Mouse (Mus musculus): Measurements from ENCODE around the gene Ado.

The Ado gene

DNA sequence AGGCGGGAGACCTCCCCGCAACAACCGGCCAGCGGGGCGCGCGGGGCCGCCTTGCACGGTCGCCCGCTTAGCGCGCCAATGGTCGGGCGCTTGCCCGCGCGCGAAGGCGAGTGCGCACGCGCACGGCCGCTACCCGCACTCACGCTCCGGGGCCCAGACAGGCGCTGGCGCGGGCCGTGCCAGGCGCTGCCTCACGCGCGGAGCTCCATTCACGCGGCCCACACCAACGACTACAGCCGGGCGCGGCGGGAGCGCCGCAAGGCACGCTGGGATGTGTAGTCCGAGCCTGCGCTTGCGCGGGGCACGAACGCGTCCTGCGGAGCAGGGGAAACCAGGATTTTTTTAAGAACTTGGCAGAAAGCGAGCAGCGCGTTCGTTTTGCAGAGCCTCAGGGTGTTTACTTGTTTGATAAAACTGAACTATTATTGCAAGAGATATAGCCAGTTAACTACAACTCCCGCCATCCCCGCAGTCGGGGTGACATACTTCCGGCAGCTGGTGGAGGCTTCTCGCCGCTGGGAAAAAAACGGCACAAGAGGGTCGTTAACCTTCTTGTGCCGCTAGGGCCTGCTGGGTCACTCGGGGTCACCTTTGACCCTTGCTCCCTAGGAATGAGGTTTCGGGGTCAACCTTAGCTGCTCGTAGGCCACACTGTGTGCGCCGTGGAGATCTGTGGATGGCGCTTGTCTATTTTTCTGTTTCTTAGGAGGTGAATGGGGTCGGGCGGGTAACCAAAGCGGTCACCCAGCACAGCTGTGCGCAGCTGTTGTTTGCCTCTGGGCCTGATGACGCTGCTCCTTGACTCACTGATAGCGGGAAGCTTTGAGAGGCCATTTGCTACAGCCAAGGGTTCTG is at the start of gene Ado:
Gene Ado, minus strand, starts transcription at position 79 of the 855 bp plus-strand sequence.
- DNase-seq (ENCODE audit: low read depth), result peak; percentile 95

DNA sequence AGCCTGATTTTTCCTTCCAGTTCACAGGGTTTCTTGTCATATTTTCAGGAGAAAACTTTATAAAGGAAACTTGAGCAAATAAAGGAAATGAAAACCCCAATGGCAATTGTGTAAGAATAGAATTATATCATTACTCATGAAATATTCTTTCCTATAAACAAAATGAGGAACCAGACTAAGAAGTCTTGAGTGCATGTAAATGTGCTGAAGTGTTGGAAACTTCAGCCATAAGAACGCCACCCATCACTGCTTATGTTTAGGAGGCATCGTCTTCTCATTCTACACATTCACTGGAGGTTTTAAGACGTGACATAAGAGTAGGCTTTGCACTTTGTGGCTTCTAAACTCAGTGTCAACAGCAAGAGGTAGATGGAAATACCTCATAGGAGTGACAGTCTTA is 46.5 kb upstream of the Ado start:
- no peak for DNase-seq (ENCODE audit: low read depth)

DNA sequence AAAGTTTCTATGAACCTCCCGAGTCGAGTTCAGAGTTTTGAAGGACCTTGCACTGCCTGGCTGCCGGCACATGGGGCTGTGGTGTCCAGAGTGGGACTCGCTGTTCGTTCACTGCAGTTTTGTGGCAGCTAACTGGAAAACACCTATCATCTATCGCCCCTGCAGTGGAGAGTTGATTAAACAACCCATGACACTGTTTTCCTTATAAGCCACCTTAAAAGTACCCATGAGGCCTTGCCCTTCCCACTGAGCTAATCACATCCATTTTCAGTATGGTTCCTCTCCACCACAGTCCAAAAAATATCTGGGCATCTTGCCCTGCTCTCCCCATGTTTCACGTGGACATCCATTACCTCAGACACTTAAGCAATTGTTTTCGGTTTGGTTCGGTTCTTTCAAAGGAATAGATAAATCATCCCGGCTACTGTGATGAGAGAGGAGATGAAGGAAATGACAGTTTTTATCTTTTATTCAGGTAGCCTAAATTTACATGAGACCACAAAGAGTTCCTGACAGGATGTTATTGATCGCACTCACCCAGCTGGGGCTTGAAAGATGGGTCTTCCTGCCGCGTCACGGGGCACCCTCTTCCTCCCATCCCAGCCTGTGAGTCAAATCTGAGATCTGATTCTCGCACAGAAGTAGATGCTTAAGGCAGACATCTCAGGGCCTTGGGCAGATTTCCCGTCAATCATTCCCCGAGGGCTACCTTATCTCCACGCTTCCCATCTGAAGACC is 37.3 kb upstream of the Ado start:
- peak; percentile 51 for DNase-seq (ENCODE audit: low read depth)

DNA sequence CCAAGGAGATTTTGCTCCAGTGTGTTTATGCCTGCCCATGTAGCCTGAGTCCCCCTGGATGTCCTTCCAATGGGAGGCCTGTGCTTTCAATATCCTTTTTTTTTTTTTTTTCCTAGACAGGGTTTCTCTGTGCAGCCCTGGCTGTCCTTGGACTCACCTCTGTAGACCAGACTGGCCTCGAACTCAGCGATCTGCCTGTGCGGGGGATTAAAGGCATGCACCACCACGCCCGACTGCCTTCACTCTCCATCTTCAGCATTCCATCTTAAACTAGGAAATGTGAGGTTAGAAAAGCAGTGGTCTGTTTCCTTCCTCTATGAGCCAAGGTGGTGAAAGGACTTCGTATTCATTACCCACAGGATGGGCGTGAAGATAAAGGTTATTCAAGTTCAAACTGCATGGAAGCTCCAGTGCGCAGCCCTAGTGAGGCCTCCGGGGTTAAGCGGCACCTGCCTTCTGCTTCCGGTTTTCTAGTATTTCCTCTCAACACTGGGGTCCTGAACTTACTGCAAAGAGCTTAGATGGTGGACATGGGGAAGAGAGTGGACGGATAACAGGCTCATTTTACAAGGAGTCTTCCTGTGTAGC is 33.0 kb upstream of the Ado start:
- no peak for DNase-seq (ENCODE audit: low read depth)

DNA sequence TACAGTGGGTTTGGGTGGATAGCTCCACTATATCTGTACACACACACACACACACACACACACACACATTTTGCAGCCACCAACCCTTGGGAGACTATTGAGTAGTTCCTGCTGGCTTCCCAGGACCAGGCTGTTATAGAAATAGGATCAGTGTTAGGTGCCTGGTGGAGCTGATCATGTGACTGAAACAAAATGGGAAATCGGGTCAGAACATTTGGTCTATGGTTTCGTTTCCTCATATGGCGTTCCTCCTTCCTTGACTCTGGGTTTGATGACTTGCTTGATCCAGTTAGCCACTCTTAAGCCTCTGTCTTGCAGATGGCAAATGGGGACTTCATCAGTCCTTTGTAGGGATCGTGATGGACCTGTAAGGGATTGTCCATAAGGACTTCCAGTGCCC is 31.1 kb upstream of the Ado start:
- DNase-seq (ENCODE audit: low read depth), result no peak

DNA sequence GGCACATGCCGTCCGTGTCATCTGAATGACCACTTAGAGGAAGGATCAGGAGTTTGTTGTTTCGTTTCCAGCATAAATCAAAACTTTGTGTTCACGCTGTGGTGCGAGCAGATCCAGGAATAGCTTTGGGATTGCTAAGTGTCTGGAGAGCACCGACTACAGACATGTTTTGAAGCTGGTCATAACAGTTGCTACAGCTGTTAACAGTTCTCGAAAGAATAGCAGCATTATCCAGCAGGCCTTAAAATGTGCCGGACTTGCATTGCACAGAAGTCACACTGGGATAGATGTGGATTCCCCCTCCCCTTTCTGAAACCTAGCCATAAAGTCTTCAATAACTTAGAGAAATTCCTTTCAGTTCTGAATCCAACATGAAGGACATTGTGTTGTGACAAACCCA is 24.6 kb upstream of the Ado start:
- DNase-seq (ENCODE audit: low read depth), result no peak

DNA sequence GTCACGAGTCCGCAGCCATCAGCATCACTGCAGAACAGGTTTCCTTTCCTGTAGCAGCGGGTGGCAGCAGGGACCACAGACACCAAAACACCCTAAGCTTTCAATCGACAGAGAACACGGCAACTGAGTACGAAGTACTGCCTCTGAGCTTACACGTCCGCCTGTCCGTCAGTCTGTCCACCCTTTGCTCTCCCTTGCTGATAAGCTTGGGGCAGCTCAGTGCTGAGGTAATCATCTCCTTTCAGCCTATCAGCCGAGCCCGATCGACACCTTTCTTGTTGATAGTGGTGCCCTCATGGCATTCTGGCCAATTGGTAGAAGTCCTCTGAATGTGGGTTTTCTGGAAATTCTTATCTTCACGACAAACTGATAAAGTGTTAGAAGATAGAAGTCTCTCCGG is 22.7 kb upstream of the Ado start:
- no peak for DNase-seq (ENCODE audit: low read depth)

DNA sequence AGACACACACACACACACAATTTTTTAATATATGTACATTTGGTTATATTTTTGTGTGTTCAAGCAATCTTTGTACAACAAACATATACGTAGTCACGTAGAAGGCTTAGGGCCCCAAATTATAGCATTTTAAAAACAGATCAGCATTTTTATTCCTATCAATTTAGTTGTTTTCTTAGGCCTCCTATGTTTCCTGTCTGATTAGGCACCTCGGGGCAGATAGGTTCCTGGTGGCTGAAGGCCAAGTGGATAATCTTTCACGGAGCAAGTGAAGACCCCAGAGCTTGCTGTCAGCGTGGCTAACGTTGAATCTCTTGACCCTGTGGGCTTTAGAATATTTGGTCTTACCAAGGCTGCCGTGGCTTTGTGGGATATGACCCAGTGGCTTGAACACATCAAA is 20.8 kb upstream of the Ado start:
- no peak for DNase-seq (ENCODE audit: low read depth)

DNA sequence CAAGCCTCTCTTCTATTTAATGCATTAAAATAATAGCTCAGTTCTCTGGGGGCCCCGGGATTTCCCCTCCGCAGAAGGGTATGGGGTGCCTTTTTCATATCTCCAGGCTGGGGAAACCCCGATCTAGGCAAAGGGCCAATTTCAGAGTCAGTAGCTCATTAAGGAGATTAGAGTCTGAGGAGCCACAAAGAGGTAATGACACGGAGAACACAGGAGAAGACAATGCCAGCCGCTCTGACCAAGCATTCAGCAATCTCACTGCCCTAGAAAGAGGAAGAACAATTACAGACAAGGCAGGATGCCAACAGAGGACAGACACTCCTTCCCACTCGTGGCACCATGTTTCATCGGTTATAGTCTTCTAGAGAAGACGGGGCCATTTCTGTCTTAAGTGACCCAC is 17.3 kb upstream of the Ado start:
- DNase-seq (ENCODE audit: low read depth), result no peak

DNA sequence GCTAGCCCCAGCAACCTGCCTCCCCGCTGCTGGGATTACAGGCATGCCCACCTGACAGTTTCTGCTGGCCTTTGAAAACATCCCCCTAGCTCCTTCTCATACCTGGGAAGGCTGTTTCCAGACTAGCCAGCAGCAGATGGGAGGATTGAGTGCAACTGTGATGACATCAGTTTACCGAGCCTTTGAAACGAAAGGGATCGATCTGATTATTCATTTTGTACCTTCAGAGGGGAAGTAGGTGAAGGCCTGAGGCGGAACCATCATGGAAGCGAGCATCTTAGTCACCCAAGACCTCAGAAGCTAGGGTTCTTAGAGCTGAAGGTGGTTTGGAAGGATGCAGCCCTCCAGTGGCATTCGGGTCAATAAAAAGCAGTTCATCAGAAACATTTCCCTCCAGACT is 15.8 kb upstream of the Ado start:
- no peak for DNase-seq (ENCODE audit: low read depth)

DNA sequence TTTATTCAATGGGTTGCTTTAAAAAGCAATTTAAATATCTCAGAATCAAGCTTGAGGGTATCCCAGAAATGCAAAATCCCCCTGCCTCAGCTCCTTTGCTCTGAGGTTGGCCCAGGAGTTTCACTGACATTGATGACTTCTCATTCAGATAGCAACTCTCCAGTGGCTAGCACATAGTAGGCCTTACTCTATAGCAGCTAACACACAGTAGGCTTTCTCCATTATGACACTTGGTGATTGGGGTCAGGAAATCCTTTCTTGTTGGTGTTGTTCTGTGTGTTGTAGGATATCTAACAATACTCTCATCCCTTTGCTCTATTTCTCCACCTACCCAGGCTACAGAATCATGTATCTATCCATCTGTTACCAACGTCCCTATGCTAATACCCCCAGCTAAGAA is 12.4 kb upstream of the Ado start:
- DNase-seq (ENCODE audit: low read depth), result no peak

DNA sequence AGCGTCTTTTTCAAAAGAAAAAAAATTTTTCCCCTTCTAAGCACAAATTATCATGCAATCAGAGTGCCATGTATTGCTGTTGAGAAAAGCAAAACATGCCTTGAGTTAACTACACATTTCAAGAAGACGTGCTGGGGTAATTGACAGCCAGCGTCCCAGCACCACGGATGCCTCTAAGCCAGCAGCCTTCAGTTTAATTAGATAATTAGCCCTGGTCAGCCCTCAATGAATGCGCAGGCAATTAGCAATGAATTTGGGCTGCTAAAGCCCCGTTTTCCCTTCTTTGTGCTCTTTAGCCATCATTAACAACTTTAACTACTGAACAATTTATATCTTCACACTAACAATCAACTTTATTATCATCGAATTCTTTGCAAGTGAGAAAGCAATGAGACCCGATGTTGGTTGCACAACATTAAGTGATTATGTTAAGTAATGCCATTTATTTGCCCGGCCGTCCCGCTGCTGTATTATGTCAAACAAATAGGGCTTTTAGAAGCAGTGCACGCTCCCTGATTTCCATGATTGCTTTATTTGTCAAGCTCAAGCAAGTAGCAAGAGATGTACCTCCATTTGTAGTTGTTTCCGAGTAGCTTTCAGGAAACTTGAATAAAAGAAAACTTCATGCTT is 11.1 kb upstream of the Ado start:
- DNase-seq (ENCODE audit: low read depth), result no peak

DNA sequence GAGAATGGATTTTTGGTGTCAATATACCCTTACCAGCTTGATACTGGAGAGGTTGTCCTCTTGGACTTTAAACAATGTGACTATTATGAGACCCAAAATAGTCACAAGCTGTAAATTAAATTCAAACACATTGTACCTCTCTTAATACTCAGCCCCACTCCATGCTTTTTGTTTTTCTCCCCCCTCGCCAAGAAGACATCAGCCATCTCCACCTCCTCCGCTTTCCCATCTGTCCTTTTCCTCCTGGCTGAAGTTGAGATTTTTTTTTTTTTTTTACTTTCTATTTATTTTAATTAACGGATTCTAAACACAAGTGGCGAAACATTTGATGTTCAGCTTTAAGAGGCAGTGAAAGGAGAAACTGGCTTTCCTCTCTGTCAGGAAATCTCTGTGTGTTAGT is 9.3 kb upstream of the Ado start:
- DNase-seq (ENCODE audit: low read depth), result no peak

DNA sequence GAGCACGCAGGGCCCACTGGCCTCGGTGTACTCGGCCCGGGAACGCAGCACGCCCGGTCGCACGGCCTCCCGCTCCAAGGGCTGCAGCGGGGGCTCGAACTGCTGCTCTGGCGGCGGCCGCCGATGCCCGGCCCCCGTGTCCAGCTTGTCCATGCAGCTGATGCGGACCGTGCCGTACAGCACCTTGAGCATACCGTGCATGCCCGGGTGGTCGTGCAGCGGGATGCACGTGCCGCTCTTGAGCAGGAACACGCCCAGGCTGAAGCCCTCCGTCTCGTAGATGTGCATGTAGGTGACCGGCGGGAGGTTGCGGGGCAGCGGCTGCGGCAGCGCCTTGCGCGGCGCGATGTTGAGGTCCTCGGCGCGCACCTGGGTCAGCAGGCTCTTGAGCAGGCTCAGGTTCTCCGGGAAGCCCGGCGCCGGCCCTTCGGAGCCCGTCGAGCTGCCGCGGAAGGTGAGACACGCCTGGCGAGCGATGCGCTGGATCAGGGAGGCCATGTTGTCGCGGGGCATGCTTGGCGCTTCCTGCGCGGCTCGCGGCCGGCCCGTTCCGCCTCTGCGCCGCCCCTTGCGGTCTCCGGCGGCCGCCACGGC is 397 bp downstream of the Ado start:
- DNase-seq (ENCODE audit: low read depth), result peak; percentile 58

DNA sequence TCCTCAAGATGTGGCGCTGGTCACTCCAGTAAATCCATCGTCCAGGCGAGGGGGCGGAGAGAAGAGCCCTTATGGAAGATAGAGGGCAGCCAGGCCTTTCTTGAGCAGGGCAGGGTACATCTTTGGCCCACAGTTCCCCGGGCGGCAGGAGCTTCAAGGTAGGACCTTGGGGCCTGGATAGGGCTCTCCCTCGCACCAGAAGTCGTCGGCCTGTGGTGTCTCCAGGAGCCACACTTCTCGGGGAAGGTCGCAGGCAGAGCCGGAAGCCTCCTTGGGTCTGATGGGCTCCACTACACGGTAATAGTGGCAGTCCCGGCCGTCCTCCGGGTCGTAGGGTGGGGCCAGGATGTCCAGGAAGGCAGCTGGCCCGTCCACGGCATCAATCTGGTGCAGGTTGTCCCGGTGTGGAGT is 900 bp downstream of the Ado start:
- DNase-seq (ENCODE audit: low read depth), result peak; percentile 71

DNA sequence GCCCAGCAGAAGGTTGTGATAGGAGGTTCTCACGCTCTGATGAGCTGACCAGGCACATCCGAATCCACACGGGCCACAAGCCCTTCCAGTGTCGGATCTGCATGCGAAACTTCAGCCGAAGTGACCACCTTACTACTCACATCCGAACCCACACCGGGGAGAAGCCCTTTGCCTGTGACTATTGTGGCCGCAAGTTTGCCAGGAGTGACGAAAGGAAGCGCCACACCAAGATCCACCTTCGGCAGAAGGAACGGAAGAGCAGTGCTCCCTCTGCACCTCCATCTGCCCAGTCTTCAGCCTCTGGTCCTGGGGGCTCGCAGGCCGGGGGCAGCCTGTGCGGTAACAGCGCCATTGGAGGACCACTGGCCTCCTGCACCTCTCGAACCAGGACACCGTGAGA is 8.2 kb downstream of the Ado start:
- no peak for DNase-seq (ENCODE audit: low read depth)

DNA sequence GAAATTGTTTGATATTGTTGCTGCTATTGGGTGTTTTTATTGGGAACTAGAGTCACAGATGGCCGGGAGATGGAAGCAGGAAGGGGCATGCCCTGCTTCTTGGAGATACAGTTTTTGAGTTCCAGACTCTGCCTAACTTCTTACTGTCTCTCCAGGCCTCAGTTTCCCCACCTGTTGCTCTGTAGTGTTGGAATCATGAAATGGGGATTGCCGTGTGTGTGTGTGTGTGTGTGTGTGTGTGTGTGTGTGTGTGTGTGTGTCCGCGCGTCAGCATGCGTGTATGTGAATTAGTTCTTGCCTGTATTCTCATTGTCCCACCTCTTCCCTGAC is 9.4 kb downstream of the Ado start:
- no peak for DNase-seq (ENCODE audit: low read depth)

DNA sequence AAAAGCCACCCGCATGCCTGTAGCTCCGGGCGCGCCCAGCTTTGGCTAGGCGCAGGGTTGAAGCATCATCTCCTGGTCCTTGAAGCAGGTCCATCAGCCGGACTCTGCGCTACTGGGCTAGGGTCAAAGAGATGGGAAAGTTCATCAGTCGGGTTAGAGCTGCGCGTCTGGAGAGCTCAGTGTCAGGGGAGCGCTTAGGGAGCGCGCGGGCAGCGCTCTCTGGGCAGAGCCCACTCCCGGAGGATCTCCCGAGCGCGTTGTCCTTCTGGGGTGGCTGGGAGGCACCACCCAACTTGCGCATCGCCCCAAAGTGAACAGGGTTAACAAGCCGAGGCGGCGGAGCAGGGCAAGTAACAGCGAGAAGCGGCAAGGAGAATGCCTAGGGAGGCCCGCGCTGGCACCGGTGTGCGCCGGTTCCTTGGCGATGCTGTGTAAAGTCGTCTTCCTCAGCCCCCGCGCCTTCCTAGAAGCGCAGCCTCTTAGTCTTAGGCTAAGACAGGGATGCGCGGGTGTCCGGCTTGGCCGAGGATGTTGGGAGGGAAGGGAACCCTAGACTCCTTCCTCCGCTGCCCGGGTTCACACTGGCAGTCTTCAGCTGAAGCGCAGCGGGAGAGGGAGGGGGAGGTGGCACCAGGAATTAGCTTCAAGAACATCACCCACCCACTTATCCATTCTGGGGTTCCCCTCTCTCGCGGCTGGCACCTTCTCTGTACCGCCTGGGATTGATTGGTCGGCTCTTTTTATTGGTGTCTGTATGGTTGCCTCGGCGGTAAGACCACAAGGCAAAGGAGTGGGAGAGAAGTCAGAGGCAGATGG is 10.0 kb downstream of the Ado start:
- peak; percentile 47 for DNase-seq (ENCODE audit: low read depth)

DNA sequence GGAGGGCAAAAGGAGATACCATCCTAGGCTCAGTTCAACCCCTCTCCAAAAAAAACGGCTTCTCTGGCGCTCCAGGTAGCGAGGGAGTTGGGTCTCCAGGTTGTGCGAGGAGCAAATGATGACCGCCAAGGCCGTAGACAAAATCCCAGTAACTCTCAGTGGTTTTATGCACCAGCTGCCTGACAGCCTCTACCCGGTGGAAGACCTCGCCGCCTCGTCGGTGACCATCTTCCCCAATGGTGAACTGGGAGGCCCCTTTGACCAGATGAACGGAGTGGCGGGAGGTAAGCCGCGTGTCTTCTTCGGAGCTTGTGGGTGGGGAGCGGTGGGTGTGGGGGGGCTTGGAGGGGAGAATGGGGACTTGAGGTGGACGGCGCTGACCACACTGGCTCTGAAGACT is 10.6 kb downstream of the Ado start:
- DNase-seq (ENCODE audit: low read depth), result peak; percentile 33

DNA sequence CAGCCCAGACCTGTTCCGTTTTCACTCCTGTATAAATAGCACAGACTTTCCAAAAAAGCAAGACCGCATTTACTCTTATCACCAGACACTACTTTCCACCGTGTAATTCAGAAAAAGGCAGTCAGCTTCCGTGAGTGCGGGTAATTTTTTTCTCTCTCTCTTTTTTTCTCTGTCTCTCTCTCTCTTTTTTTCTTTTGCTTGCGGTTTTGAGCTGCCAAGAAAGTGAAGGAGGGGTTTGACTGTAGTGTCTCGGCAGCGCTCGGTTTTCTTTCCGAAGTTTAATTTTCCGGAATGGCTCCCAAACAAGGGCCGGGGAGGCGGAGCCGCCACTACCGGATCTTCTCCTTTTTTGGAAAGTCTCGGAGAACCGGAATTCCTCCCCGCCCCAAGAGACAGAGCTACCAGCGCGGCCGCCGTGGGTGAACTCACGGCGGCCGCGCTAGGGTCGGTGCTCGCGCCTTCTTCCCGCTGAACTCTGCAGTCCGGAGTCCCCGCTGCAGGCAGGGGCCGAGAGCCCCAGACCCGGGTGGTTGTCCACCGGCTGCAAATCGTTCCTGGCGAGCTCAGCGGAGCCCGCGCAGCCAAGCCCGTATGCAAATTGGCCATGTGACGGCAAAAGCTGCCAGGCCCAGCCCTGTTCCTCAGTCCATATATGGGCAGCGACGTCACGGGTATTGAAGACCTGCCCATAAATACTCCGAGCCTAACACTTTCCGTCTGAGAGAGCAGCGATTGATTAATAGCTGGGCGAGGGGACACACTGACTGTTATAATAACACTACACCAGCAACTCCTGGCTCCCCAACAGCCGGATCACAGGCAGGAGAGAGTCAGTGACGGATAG is 11.4 kb downstream of the Ado start:
- peak; percentile 96 for DNase-seq (ENCODE audit: low read depth)
